Mouse (Mus musculus): ENCODE data around the gene Pkp2.

GRCm38 (mm10) chr16:16272978-16273377 lies 59.9 kb downstream of the Pkp2 start:
- no peak for TF ChIP-seq POLR2A (IDR thresholded peaks at IDR 0.05; ENCODE audit: control insufficient read depth, low read depth, low read length)
- TF ChIP-seq CTCF (IDR thresholded peaks at IDR 0.05; ENCODE audit: control insufficient read depth, insufficient read depth, insufficient replicate concordance, low read depth, low read length), result no peak

Data from testis, adult 2 months (tissue).